Mouse (Mus musculus): ENCODE results near the gene Ascc3.
A peak's percentile ranks its signal among the peaks of the same experiment; 100 is the strongest.

The Ascc3 gene

GRCm38 (mm10) chr10:50762984-50763383 lies 170.5 kb downstream of the Ascc3 start:
- DNase-seq (ENCODE audit: low read depth, low spot score), result no peak

GRCm38 (mm10) chr10:50763457-50764310 lies 171.2 kb downstream of the Ascc3 start:
- no peak for DNase-seq (ENCODE audit: low read depth, low spot score)

- no peak for DNase-seq (ENCODE audit: low read depth, low spot score)
These were observed 180.3 kb downstream of the Ascc3 start for GRCm38 (mm10) chr10:50772811-50773210.

- no peak for DNase-seq (ENCODE audit: low read depth, low spot score)
These were observed 181.4 kb downstream of the Ascc3 start for GRCm38 (mm10) chr10:50773846-50774245.

GRCm38 (mm10) chr10:50792840-50793239 lies 200.4 kb downstream of the Ascc3 start:
- DNase-seq (ENCODE audit: low read depth, low spot score), result no peak

- DNase-seq (ENCODE audit: low read depth, low spot score), result no peak
These were observed 209.1 kb downstream of the Ascc3 start for GRCm38 (mm10) chr10:50801594-50801993.

GRCm38 (mm10) chr10:50802380-50802779 lies 209.9 kb downstream of the Ascc3 start:
- DNase-seq (ENCODE audit: low read depth, low spot score), result no peak

- DNase-seq (ENCODE audit: low read depth, low spot score), result no peak
These were observed 213.7 kb downstream of the Ascc3 start for GRCm38 (mm10) chr10:50806166-50806565.

GRCm38 (mm10) chr10:50822363-50822762 lies 229.9 kb downstream of the Ascc3 start:
- no peak for DNase-seq (ENCODE audit: low read depth, low spot score)

GRCm38 (mm10) chr10:50826829-50827228 lies 234.4 kb downstream of the Ascc3 start:
- DNase-seq (ENCODE audit: low read depth, low spot score), result no peak

GRCm38 (mm10) chr10:50834533-50834932 lies 242.1 kb downstream of the Ascc3 start:
- no peak for DNase-seq (ENCODE audit: low read depth, low spot score)

- no peak for DNase-seq (ENCODE audit: low read depth, low spot score)
These were observed 250.9 kb downstream of the Ascc3 start for GRCm38 (mm10) chr10:50843363-50843762.

- DNase-seq (ENCODE audit: low read depth, low spot score), result no peak
These were observed 275.7 kb downstream of the Ascc3 start for GRCm38 (mm10) chr10:50868202-50868601.

- no peak for DNase-seq (ENCODE audit: low read depth, low spot score)
These were observed 284.5 kb downstream of the Ascc3 start for GRCm38 (mm10) chr10:50876952-50877351.

- DNase-seq (ENCODE audit: low read depth, low spot score), result peak; percentile 30
These were observed 289.1 kb downstream of the Ascc3 start for GRCm38 (mm10) chr10:50881476-50882069.

GRCm38 (mm10) chr10:50882366-50882765 lies 289.9 kb downstream of the Ascc3 start:
- DNase-seq (ENCODE audit: low read depth, low spot score), result no peak

- DNase-seq (ENCODE audit: low read depth, low spot score), result no peak
These were observed 293.8 kb downstream of the Ascc3 start for GRCm38 (mm10) chr10:50886305-50886704.

- no peak for DNase-seq (ENCODE audit: low read depth, low spot score)
These were observed 298.2 kb downstream of the Ascc3 start for GRCm38 (mm10) chr10:50890621-50891020.

- DNase-seq (ENCODE audit: low read depth, low spot score), result no peak
These were observed 299.6 kb downstream of the Ascc3 start for GRCm38 (mm10) chr10:50891876-50892711.

GRCm38 (mm10) chr10:50892751-50893320 lies 300.4 kb downstream of the Ascc3 start:
- DNase-seq (ENCODE audit: low read depth, low spot score), result no peak

- DNase-seq (ENCODE audit: low read depth, low spot score), result no peak
These were observed 301.1 kb downstream of the Ascc3 start for GRCm38 (mm10) chr10:50893546-50893945.

Data from CD4-positive, CD25-positive, alpha-beta regulatory T cell, adult 2 months (primary cell).